Mouse (Mus musculus) hindbrain, embryonic 16.5 days (tissue): Measurements from ENCODE around the gene Trib3. TPM values are rescaled to one million over a fixed set of nuclear protein-coding genes. Genes with fewer than 3 reads are reported as not detected.
"Not testable (repeated sequence)": the region's sequence is repeated elsewhere in the genome, so short reads cannot be mapped to it uniquely, and the experiment has no call there.

Experiments
- ATAC-seq: fragments of 200-750 bp; cut with Nextera tagmentation; 2 replicates; pipeline ENCODE4 v1.8.0; 2017; ENCODE audit warnings: moderate TSS enrichment, moderate library complexity
- H3K27ac ChIP-seq: fragments of 300-500 bp; sonication (generic); 2 replicates; pipeline ENCODE4 v1.5.1; 2014; ENCODE audit warnings: low read depth, mild to moderate bottlenecking, control low read depth, low read length, moderate library complexity
- H3K27me3 ChIP-seq: fragments of 300-500 bp; sonication (generic); replicated peaks from 2 replicates; pipeline ENCODE4 v1.6.1; 2014; ENCODE audit warnings: low read length; ENCODE audit not compliant: control insufficient read depth, insufficient read depth
- H3K36me3 ChIP-seq: fragments of 300-500 bp; sonication (generic); 2 replicates; pipeline ENCODE4 v1.6.1; 2014; ENCODE audit warnings: mild to moderate bottlenecking, low read length, moderate library complexity, mixed read lengths; ENCODE audit not compliant: control insufficient read depth, insufficient read depth
- H3K4me1 ChIP-seq: fragments of 300-500 bp; sonication (generic); 2 replicates; pipeline ENCODE4 v1.6.1; 2014; ENCODE audit warnings: low read depth, low read length; ENCODE audit not compliant: control insufficient read depth, insufficient read depth
- H3K4me2 ChIP-seq: fragments of 300-500 bp; sonication (generic); 2 replicates; pipeline ENCODE4 v1.6.1; 2014; ENCODE audit warnings: mild to moderate bottlenecking, low read length, control low read depth, moderate library complexity
- H3K4me3 ChIP-seq: fragments of 300-500 bp; sonication (generic); 2 replicates; pipeline ENCODE4 v1.5.1; 2014; ENCODE audit warnings: mild to moderate bottlenecking, low read length, control low read depth, moderate library complexity
- H3K9ac ChIP-seq: fragments of 300-500 bp; sonication (generic); 2 replicates; pipeline ENCODE4 v1.6.1; 2014; ENCODE audit warnings: low read depth, mild to moderate bottlenecking, control low read depth, low read length, moderate library complexity
- H3K9me3 ChIP-seq: fragments of 300-500 bp; sonication (generic); 2 replicates; pipeline ENCODE4 v1.6.1; 2014; ENCODE audit warnings: mild to moderate bottlenecking, low read length, moderate library complexity; ENCODE audit not compliant: control insufficient read depth
- WGBS: fragments of 180-500 bp; shearing (Covaris S2); extraction: QIAGEN DNeasy Blood & Tissue Kit; methylation state at CpG from one replicate; pipeline ENCODE4 v1.1.7; 2014; 5-methylcytosine and 5-hydroxymethylcytosine counted together
- polyA plus RNA-seq: library from polyadenylated mRNA; unstranded; fragments of >200 nt; fragmentation: Nextera tagmentation; extraction: Ambion mirVana; gene quantifications from 2 replicates; pipeline ENCODE4 v1.2.1, GENCODE M21; 2015

Trib3 gene
- polyA plus RNA-seq, 1 experiment from 2014 or later, result 2.2 TPM

DNA sequence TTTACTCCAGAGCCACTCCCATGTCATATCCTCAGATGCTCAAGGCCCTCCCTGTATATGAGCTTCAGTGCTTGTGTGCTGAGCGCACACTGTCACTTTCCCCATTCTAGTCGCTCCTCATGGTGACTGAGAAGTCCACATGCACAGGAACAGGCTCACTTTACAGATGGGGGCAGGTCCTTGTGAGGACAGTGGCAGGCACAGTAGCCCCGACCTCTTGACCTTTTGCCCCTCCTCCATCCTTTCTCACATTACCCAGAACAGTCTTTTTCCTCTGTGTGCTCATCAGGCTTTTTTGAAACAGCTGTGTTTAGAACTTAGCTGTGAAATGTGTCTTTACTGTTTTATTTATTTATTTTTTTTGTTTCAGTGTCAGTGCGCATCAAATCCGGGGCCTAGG, 40.1 kb downstream of the Trib3 start:
- no peaks in the 10 kb centered on the region for H3K4me1 ChIP-seq
- H3K9me3 ChIP-seq, result no peaks in the 10 kb centered on the region
- H3K4me3 ChIP-seq, result no peak overlapping the region
- H3K9ac ChIP-seq, result no peak overlapping the region
- no peaks in the 10 kb centered on the region for H3K27me3 ChIP-seq
- H3K4me2 ChIP-seq, result no peak overlapping the region
- H3K27ac ChIP-seq, result no peak overlapping the region
- peaks cover 31% of the 10 kb centered on the region for H3K36me3 ChIP-seq
- ATAC-seq, result no peak
- 70% methylated on average over 5 of the region's 5 CpGs for WGBS

DNA sequence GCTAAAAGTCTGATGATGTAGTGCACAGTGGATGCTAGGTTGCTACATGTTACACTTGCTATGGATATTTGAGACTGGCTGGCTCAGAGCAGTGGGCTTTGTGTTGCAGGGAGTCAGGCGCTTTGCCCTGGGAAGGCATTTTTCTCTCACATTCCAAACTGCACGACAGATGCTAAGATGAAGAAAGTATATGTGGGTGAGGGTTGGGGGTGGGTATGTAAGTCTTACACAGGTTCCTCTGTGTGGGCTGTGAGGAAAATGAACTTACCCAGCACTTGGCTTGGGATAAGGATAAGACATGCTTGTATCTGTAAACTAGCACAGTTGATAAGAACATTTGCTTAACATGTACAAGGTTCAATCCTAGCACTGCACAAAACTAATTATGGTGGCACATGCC, 41.0 kb downstream of the Trib3 start:
- ATAC-seq, result no peak
- peaks cover 22% of the 10 kb centered on the region for H3K36me3 ChIP-seq
- no peaks in the 10 kb centered on the region for H3K4me1 ChIP-seq
- H3K4me3 ChIP-seq, result no peak overlapping the region
- no peaks in the 10 kb centered on the region for H3K27me3 ChIP-seq
- no peaks in the 10 kb centered on the region for H3K9me3 ChIP-seq
- H3K27ac ChIP-seq, result no peak overlapping the region
- WGBS, result 92% methylated on average over 2 of the region's 2 CpGs
- no peak overlapping the region for H3K4me2 ChIP-seq
- no peak overlapping the region for H3K9ac ChIP-seq

- no peak for ATAC-seq
- peaks cover 14% of the 10 kb centered on the region for H3K4me1 ChIP-seq
- no peak overlapping the region; the same call in 1 of the 2 replicates for H3K27ac ChIP-seq
- H3K4me2 ChIP-seq, result peak overlapping the region; percentile 94
- 34% methylated on average over 5 of the region's 5 CpGs for WGBS
- no peaks in the 10 kb centered on the region for H3K27me3 ChIP-seq
- H3K36me3 ChIP-seq, result no peaks in the 10 kb centered on the region; the same call in 1 of the 2 replicates
- H3K9ac ChIP-seq, result peak overlapping the region; percentile 100
- no peaks in the 10 kb centered on the region for H3K9me3 ChIP-seq
- peak overlapping the region; percentile 98 for H3K4me3 ChIP-seq
Observed at GRCm38 (mm10) chr2:152294541-152294940, 49.3 kb downstream of the Trib3 start.

- no peaks in the 10 kb centered on the region for H3K27me3 ChIP-seq
- peak within 1 kb of the TSS; percentile 94 for H3K4me2 ChIP-seq
- under 1% methylated on average over 67 of the region's 70 CpGs for WGBS
- no peaks in the 10 kb centered on the region for H3K9me3 ChIP-seq
- ATAC-seq, result peak; percentile 97
- no peaks in the 10 kb centered on the region; the same call in 1 of the 2 replicates for H3K36me3 ChIP-seq
- H3K9ac ChIP-seq, result peak within 1 kb of the TSS; percentile 100
- H3K4me1 ChIP-seq, result peaks cover 14% of the 10 kb centered on the region
- peak within 1 kb of the TSS; percentile 98 for H3K4me3 ChIP-seq
- H3K27ac ChIP-seq, result peak within 1 kb of the TSS; percentile 89
Observed at GRCm38 (mm10) chr2:152293727-152294475, 49.9 kb downstream of the Trib3 start, which contains the start of gene Tbc1d20. Tbc1d20 (plus strand) TSS chr2:152293828.

DNA sequence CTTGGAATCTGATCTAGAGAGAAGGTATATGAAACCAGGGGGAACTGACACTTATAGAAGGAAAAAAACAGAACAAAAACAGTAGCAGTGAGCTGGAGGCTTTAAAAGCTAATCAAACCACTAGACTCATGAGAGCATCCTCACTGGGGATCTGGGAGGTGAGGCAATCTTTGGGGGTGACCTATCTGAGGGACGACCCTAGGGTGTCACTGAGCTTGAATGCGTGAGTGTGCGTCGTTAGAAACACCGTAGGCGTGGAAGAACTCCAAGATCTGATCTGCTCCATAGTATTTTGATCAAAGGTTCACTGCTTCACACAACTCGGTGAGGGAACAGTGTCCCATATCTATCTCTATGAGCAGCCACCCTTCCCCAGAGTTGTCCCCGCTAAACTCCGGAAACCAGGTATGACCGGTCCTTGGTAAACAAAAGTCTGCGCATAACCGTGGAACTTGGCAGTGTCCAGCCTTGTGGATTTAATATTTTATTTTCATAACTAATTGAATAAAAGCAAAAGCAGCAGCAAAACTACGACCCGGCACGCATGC, 50.6 kb downstream of the Trib3 start:
- no peaks in the 10 kb centered on the region for H3K36me3 ChIP-seq
- peak overlapping the region; percentile 65 for H3K9ac ChIP-seq
- H3K27ac ChIP-seq, result peak overlapping the region; percentile 74
- H3K4me1 ChIP-seq, result peaks cover 14% of the 10 kb centered on the region
- no peaks in the 10 kb centered on the region for H3K27me3 ChIP-seq
- peak overlapping the region; percentile 98 for H3K4me3 ChIP-seq
- WGBS, result 0% methylated on average over 15 of the region's 15 CpGs
- no peaks in the 10 kb centered on the region for H3K9me3 ChIP-seq
- peak overlapping the region; percentile 94 for H3K4me2 ChIP-seq
- ATAC-seq, result peak; percentile 78

GRCm38 (mm10) chr2:152292475-152292874, 51.4 kb downstream of the Trib3 start:
- no peak overlapping the region for H3K4me2 ChIP-seq
- H3K4me1 ChIP-seq, result peaks cover 14% of the 10 kb centered on the region
- H3K9me3 ChIP-seq, result no peaks in the 10 kb centered on the region
- no peak for ATAC-seq
- no peak overlapping the region for H3K4me3 ChIP-seq
- no peak overlapping the region for H3K9ac ChIP-seq
- no peaks in the 10 kb centered on the region for H3K27me3 ChIP-seq
- WGBS, result 60% methylated on average over 2 of the region's 2 CpGs
- H3K36me3 ChIP-seq, result no peaks in the 10 kb centered on the region
- H3K27ac ChIP-seq, result no peak overlapping the region

DNA sequence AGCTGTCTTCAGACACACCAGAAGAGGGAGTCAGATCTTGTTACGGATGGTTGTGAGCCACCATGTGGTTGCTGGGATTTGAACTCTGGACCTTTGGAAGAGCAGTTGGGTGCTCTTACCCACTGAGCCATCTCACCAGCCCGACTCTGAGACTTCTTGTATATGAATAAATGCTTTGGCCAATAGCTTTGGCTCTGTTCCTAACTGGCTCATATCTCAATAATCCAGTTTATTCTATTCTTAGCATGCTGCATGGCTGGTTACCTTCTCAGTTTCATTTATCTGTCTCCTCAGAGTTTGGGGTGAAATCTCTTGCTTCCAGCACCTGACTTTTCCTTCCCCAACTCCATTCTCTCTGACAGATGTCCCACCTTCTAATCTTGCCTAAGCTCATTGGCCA, 54.2 kb downstream of the Trib3 start:
- H3K4me2 ChIP-seq, ATAC-seq, H3K4me1 ChIP-seq, H3K9me3 ChIP-seq, H3K36me3 ChIP-seq, H3K27me3 ChIP-seq, H3K4me3 ChIP-seq, H3K9ac ChIP-seq, H3K27ac ChIP-seq: not testable (repeated sequence)
- WGBS, result 93% methylated on average over 1 of the region's 2 CpGs

- no peak for ATAC-seq
- no peak overlapping the region for H3K4me2 ChIP-seq
- no peaks in the 10 kb centered on the region for H3K4me1 ChIP-seq
- no peak overlapping the region for H3K27ac ChIP-seq
- H3K4me3 ChIP-seq, result no peak overlapping the region
- peaks cover 12% of the 10 kb centered on the region; the same call in 1 of the 2 replicates for H3K36me3 ChIP-seq
- no peaks in the 10 kb centered on the region for H3K27me3 ChIP-seq
- H3K9ac ChIP-seq, result no peak overlapping the region
- H3K9me3 ChIP-seq, result no peaks in the 10 kb centered on the region
- WGBS, result 85% methylated on average over 8 of the region's 8 CpGs
Observed at GRCm38 (mm10) chr2:152288046-152288445, 55.8 kb downstream of the Trib3 start.

DNA sequence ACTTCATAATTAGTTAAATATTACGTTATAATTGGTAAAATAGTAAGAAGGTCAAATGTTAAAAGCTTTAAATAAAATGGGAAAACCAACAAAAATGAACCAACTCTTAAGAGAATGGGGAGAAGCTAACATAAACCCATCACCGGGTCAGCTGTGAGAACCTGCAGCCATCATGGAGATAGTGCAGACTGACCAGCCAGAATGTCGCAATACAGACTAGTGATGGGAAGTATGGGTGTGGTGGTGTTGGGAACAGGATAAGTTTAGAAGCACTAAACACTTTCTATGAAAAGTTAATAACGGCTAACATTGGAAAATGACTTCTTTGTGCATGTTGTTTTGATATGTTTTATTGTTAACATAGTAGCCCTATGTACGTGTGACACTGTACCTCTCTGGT, 56.3 kb downstream of the Trib3 start:
- WGBS, result 94% methylated on average over 5 of the region's 5 CpGs
- Histone ChIP-seq H3K4me2 (no peak overlapping the region), H3K4me1 (no peaks in the 10 kb centered on the region), H3K9ac (no peak overlapping the region), H3K27me3 (no peaks in the 10 kb centered on the region), H3K27ac (no peak overlapping the region), H3K36me3 (peaks cover 17% of the 10 kb centered on the region), H3K4me3 (no peak overlapping the region), H3K9me3 (no peaks in the 10 kb centered on the region)
- ATAC-seq, result no peak
